Mouse (Mus musculus) frontal cortex, postnatal 10 days (tissue): ENCODE results near the gene Akap3.
A peak's percentile ranks its signal among the peaks of the same experiment; 100 is the strongest.

Source experiments
- DNase-seq, 2 experiments: peaks; one replicate each; pipeline ENCODE4 v3.0.0; 2022; ENCODE audit warnings: low spot score in 2 of 2, mixed read lengths in 1 of 2

Akap3 gene

GRCm38 (mm10) chr6:126852881-126853280 lies at the start of gene Akap3:
Akap3 (plus strand) TSS chr6:126853098.
- no peak for DNase-seq

GRCm38 (mm10) chr6:126806783-126807182 lies 46.1 kb upstream of the Akap3 start:
- no peak for DNase-seq

DNA sequence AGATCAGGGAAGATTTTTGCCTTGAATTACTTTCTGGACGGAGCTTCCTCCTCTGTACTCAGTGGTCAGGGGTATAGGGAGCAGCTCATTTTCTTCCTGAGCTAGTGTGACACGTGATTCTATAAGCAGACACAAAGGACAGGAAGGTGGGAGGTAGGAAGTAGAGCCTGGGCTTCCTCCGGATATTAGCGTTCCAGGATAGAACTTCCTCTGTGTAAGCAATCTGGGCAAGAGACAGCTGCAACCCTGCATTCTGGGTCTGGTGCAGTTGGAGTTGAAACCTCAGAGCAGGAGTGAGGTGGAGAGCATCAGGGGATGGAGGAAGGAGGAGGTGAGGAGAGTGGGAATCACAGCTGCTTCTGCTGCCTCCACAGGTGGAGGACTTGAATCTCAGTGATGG lies 44.8 kb upstream of the Akap3 start:
- no peak for DNase-seq

DNA sequence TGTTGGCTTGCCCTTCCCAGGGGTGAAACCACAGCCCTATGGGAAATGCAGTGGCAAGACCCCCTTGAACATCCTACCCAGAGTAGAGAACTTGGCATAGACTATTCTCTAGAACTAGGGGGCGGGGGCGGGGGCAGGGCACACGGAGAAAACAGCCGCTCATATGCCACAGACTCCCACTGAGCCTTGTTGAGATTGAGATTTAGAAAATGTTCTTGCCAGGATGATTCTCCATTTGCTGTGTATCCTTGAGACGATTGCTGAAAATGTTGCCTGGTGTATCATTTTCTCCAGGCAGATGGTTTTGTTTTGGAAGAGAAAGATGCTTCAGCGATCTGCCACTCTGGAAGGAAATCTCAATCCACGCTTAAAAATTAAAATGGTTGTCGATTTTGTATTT lies 44.3 kb upstream of the Akap3 start:
- DNase-seq = no peak

- DNase-seq = no peak
Measured at GRCm38 (mm10) chr6:126811481-126811880, 41.4 kb upstream of the Akap3 start.

DNA sequence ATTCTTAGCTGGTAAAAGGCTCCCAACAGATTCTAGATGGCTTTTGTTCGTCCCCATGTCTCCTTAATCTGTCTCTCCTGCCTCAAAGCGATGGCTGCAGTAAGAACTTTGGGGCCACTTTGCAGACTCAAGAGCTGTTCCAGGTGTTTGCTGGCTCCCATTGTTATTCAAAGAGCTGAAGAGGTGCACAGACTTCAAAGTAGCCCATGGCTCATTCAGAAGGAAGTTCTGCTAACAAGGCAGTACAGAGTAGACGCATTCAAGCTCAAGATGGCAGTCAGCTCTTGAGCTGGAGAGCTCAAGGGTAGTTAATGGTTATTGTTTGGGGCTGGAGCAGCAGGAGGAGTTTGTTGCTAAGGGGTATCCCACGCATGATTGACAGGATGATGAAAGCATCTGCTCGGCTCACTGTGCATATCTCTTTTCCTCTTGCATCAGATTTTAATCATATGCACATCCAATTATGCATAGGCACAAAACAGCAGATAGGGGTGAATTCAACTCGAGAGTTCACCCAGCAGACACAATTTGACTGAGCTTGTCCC lies 37.6 kb upstream of the Akap3 start:
- DNase-seq = no peak

DNA sequence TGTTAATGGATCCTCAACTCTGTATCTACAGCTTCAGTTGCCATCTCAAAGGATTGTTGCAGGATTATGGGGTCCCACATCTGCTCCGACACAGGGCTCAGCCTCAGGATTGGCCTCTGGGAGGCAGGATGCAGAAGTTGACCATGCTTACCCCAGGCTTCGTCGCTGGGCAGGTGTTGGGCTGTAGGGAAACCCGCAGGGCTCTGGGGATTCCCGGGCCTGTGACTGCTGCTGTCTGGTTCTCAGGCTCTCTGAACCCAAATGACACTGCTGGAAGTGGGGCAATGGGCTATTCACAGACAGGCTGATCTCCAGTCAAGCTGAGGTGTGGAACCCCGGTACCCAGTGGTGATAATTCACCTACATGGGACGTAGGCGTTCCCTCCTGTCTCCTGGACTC lies 36.6 kb upstream of the Akap3 start:
- no peak for DNase-seq

DNA sequence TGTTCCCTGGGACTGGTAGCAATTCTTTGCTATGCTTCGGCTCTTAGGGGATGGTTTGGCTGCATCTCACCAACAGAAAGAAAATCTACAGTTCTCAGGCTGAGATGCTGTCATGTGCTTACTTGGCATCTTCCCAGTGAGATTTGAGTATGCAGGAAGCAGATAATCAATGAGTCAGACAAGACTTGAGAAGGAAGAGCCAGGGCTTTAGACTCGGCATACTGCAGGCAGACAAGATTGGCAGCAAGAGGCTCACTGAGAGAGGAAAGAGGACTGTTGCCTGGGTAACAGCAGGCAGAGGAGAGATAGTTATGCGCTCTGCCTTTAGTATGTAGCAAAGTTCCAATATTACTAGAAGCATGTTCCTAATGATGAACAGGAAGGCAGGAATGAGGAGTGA lies 29.8 kb upstream of the Akap3 start:
- peak in 1 of 2 experiments; percentile 18 for DNase-seq

DNA sequence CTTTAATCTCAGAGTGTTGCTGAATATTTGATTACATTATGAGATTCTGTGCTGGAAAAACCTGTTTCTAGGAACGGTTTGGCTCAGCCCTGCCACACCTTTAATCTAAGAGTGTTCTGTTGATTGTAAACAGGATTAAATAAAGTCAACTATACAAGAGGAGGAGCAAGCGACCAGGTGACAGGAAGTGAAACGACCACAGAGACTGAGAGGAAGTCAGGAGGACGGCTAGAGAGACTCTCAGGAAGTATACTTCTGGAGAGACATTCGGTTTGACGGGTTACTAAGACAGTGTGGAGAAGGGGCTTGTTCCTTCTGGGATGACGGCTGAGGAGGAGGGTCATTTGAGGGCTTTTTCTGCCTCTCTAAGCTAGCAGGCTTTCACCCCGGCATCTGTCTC lies 16.3 kb upstream of the Akap3 start:
- no peak for DNase-seq

GRCm38 (mm10) chr6:126848712-126849704 lies 3.9 kb upstream of the Akap3 start, which contains the start of gene Ndufa9:
Ndufa9 (minus strand) TSS chr6:126849136.
- peak; percentile 90 to 94 for DNase-seq

- no peak for DNase-seq
Measured at GRCm38 (mm10) chr6:126877118-126877517, 24.2 kb downstream of the Akap3 start.

- no peak for DNase-seq
Measured at GRCm38 (mm10) chr6:126907378-126907777, 54.5 kb downstream of the Akap3 start.

DNA sequence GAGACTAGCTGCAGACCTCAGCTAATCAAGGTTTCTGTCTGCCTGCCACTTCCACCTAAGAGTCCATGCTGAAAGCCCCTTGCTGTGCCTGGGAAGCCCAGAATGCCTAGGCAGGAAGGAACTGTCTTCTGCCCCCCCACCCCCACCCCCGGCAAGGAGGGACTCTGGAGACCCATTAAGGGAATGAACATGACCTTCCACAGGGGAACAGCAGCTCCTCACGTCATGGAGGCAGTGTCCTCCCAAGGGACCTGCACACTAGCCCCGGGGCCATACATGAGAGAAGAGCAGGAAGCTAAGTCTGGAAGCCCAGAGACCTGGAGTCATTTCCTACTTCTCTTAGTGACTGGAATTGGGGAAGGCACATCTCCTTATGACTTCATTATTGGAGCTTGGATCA lies 55.0 kb downstream of the Akap3 start:
- DNase-seq = no peak

- DNase-seq = no peak
Measured at GRCm38 (mm10) chr6:126910727-126911126, 57.8 kb downstream of the Akap3 start.

- DNase-seq = no peak
Measured at GRCm38 (mm10) chr6:126914928-126915327, 62.0 kb downstream of the Akap3 start.

DNA sequence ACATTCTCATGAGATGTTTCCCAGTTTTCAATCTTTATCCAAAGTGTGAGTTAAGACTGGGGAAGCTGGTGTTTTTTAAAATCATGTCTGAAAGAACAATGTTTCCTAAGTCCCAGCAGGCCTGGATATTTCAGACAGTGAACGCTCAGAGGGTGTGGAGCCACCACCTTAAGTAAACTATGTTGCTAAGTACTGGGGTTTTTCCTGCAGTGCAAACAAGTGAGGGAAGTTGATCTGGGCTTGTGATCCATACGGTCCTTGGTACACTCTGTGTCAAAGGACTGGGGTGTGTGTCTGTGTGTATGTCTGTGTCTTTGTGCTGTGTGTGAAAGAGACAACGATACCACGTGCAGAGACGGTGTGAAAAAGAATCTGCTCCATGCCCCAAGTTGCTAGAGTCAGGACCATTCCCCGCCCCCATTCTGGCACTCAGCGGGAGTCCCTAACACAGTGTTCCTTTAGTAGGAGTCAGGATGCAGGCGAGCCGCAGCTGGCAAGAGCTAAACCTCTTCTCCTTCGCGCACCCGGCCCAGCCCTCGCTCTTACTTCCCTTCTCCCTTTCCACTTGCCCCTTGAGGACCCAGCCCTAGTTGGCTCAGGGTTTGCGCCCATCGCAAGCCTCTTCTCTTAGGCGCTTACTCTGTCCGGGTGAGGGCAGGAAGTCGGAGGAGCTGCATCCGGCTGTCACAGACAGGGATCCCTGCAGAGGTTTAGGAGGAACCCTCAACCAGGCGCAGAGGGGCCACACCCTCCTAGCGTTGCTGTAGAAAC lies 68.4 kb downstream of the Akap3 start, which contains the start of gene Dyrk4:
Dyrk4 (minus strand) TSS at position 729 of the 771 bp plus-strand sequence.
- DNase-seq = peak; percentile 18 to 22
